In the genomic region with DNA sequence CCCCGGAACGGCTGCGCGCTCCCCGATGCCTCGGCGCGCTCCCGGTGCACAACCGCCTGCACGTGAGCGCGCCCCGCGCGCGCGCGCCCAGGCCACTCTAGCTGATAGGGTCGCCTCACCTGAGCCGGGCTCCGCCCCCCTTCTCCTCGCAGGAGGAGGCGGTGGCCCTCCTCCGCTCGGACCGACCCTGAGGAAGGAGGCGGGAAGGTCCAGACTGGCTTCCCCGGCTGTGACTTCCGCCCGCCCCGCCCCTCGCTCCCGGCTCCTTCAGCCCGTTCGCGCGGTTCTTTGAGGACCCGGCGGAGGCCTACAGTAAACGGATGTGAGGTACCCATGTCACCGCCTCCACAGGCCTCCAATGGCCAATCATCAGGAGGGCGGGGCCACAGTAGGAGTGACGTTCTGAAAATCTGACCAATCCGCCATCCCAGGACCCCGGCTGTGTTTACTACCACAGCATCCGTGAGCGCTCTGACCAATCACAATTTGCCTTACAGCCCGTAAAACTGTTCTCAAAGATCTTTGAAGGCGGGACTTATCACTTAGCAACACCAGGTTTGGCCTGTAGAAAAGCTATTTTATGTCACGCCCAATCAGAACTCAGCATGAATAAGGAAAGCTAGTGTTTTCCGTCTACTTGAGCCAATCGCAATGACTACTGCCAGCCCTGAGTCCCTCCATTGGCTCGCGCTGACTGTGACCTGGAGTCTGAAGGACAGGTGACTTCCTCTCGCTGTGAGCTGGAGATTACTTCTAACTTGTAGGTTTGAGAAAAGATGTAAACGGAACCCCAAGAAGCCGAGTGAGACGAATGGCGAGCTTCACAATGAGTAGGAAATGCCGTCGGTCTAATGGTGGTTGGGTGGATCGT, we compare ENCODE assay signal across 8 mouse cellular contexts. TPM values are rescaled to one million over a fixed set of nuclear protein-coding genes. Genes with fewer than 3 reads are reported as not detected.
DNase-seq lines count a peak whose midpoint lies in the region; ATAC-seq lines count a peak whose summit lies in the region.

A gene (minus strand): TSS at position 308 of the 871 bp plus-strand sequence.

- intact Hi-C loops in gastrocnemius, postnatal 14 days (cut with DNase I; ENCODE audit: low total_unique reads) = no loop called here
- intact Hi-C loops in left cerebral cortex, postnatal 10 days (cut with DNase I) = loop anchor here (10.0 kb wide), 1 partner anchor 842 kb away; no protein-coding TSS in a partner anchor

- peak; percentile 91 for ATAC-seq in inflammation-experienced regulatory T-cells, adult 6 months
- peak; percentile 92 for ATAC-seq in megakaryocyte-erythroid progenitor cell, adult 5-6 weeks (replicated peaks; ENCODE audit: low FRiP score, low TSS enrichment, poor library complexity, severe bottlenecking)

- peak; percentile 100 for DNase-seq in adrenal gland, adult (ENCODE audit: inconsistent age in 2 of 2, low spot score in 1 of 2)
- DNase-seq in embryo, embryonic 10.5 days (ENCODE audit: low spot score) = peak; percentile 100
- DNase-seq in gastrocnemius, postnatal 14 days = peak; percentile 99
- DNase-seq in left cerebral cortex, postnatal 10 days (ENCODE audit: extremely low spot score in 1 of 2, low spot score in 2 of 2) = peak; percentile 100
- peak; percentile 99 for DNase-seq in right cerebral cortex, postnatal 25 days
- peak; percentile 99 for DNase-seq in urinary bladder, postnatal 4 days (ENCODE audit: low spot score in 2 of 2)

RNA-seq across cellular contexts. Expression of the gene that starts here (rescaled TPM):
- total RNA-seq in gastrocnemius, postnatal 14 days (2021) = 1 to 10 TPM; 4.0 to 6.0 TPM
- 1 to 10 TPM; 7.5 to 9.2 (median 8.5) TPM for polyA plus RNA-seq in inflammation-experienced regulatory T-cells, adult 6 months (2017; shearing (Covaris generic))
- total RNA-seq in left cerebral cortex, postnatal 10 days (2021) = 10 to 100 TPM; 17.3 to 18.6 TPM
- 9.2 and 11.4 TPM in 2 replicates for total RNA-seq in megakaryocyte-erythroid progenitor cell, adult 5-6 weeks (2014; fragmentation: Nextera tagmentation)
- 8.0 and 12.4 TPM in 2 replicates for total RNA-seq in megakaryocyte-erythroid progenitor cell, adult 5-6 weeks (2017)

Comparison
In these comparisons a context has a peak if more than half of its experiments do, and no peak if none do; other contexts are left out.
1. Peak in every context shown above with its lines: DNase-seq and ATAC-seq.